Mouse (Mus musculus): ENCODE results near the gene Gm21985. TPM values are rescaled to one million over a fixed set of nuclear protein-coding genes. Genes with fewer than 3 reads are reported as not detected.
"Not testable (repeated sequence)": the region's sequence is repeated elsewhere in the genome, so short reads cannot be mapped to it uniquely, and the experiment has no call there.

The Gm21985 gene
- polyA plus RNA-seq, 1 experiment from 2014 or later, result not detected

GRCm38 (mm10) chr2:112430403-112430802 is 164.3 kb downstream of the Gm21985 start:
- no peak overlapping the region for H3K4me2 ChIP-seq
- 57% methylated on average over 5 of the region's 5 CpGs for WGBS

DNA sequence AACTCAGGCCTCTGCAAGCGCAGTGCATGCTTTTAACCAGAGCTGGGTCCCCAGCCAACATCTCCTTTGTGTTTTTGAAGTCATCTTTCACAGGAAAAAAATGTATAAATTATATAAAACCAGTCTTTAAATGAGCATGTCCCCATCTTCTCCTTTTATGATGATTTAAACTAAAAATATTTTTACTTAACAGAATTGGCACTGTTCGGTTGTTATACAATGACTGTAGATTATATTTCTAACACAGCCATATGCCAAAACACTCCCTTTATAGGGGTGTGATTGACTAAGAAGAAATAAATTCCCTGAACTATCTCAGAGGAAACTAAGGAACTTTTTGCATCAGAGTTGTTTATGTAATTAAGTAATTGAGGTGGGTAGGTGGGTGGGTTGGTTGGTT is 166.4 kb downstream of the Gm21985 start:
- Histone ChIP-seq H3K4me1 (no peaks in the 10 kb centered on the region), H3K4me2 (no peak overlapping the region), H3K4me3 (no peak overlapping the region), H3K27me3 (no peaks in the 10 kb centered on the region), H3K27ac (no peak overlapping the region), H3K36me3 (no peaks in the 10 kb centered on the region), H3K9me3 (no peaks in the 10 kb centered on the region), H3K9ac (no peak overlapping the region)
- 92% methylated on average over 2 of the region's 2 CpGs for WGBS
- no peak for ATAC-seq (ENCODE audit: insufficient number of reproducible peaks, low FRiP score, low TSS enrichment, low read depth)

More at GRCm38 (mm10) chr2:112430403-112430802, 164.3 kb downstream of the Gm21985 start:
- H3K9me3 ChIP-seq, result no peaks in the 10 kb centered on the region
- H3K36me3 ChIP-seq, result no peaks in the 10 kb centered on the region
- H3K4me1 ChIP-seq, result no peaks in the 10 kb centered on the region
- no peak overlapping the region for H3K4me3 ChIP-seq
- no peak for ATAC-seq (ENCODE audit: insufficient number of reproducible peaks, low FRiP score, low TSS enrichment, low read depth)
- H3K27ac ChIP-seq, result no peak overlapping the region
- no peaks in the 10 kb centered on the region for H3K27me3 ChIP-seq
- H3K9ac ChIP-seq, result no peak overlapping the region

DNA sequence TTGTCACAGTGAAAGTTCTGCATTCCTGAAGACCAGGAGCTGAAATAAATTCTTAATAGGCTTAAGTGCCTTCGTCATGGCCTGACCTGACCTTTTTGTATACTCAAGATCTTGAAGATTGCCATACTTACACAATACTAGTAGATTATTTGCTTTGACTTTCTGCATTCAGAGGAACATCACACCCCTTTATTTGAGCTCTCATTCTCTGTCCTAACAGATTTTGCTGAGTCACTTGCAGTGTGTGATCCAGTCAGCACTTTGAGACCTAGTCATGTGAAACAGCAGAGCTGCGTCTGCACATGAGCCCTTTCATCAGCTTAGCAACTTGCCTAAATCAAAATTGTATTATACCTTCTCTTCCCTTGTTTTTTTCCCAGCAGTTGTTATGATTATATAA is 167.2 kb downstream of the Gm21985 start:
- Histone ChIP-seq H3K27me3 (no peaks in the 10 kb centered on the region), H3K4me3 (no peak overlapping the region), H3K36me3 (no peaks in the 10 kb centered on the region), H3K4me1 (no peaks in the 10 kb centered on the region), H3K9ac (no peak overlapping the region), H3K4me2 (no peak overlapping the region), H3K9me3 (no peaks in the 10 kb centered on the region), H3K27ac (no peak overlapping the region)
- 67% methylated on average over 2 of the region's 2 CpGs for WGBS
- no peak for ATAC-seq (ENCODE audit: insufficient number of reproducible peaks, low FRiP score, low TSS enrichment, low read depth)

DNA sequence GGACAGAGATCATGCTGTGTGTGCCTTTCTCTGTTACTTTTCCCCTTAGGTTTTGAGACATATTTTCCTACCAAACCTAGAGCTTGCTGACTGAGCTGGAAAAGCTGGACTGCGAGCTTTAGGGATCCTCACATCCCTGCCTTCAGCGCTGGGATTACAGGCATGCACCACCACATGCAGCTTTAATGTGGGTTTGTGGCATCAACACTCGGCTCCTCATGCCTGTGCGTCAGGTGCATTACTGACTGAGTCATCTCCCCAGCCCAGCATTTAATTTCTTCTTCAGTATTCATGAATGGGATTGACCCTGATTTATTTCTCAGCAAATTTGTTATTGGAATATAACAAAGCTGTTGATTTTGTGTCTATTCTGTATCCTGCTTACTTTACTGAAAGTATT is 170.2 kb downstream of the Gm21985 start:
- H3K4me2 ChIP-seq, result no peak overlapping the region
- no peak overlapping the region for H3K9ac ChIP-seq
- no peaks in the 10 kb centered on the region for H3K36me3 ChIP-seq
- no peaks in the 10 kb centered on the region for H3K4me1 ChIP-seq
- no peak for ATAC-seq (ENCODE audit: insufficient number of reproducible peaks, low FRiP score, low TSS enrichment, low read depth)
- H3K27me3 ChIP-seq, result no peaks in the 10 kb centered on the region
- no peaks in the 10 kb centered on the region for H3K9me3 ChIP-seq
- H3K27ac ChIP-seq, result no peak overlapping the region
- no peak overlapping the region for H3K4me3 ChIP-seq
- WGBS, result 71% methylated on average over 4 of the region's 4 CpGs

DNA sequence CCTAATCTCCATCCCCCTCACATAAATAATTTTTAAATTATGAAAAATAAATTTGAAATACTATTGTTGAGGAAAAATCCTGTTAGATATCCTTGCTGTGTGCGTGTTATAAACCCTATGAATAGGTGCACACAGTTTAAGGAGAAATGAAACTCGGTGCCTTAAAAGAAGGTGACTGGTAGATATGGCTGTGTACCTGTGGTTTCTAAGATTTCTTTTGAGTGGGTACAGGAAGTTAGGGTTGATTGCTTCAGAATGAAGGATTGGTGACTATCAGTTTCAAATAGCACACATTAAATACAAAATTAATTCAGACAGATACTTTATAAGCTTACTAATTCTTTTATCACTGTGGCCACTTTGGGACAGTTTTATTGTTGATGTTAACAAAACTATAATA is 171.5 kb downstream of the Gm21985 start:
- Histone ChIP-seq H3K36me3 (no peaks in the 10 kb centered on the region), H3K9ac (no peak overlapping the region), H3K4me1 (no peaks in the 10 kb centered on the region), H3K4me2 (no peak overlapping the region), H3K27me3 (no peaks in the 10 kb centered on the region), H3K4me3 (no peak overlapping the region), H3K9me3 (no peaks in the 10 kb centered on the region), H3K27ac (no peak overlapping the region)
- 83% methylated on average over 2 of the region's 2 CpGs for WGBS
- ATAC-seq (ENCODE audit: insufficient number of reproducible peaks, low FRiP score, low TSS enrichment, low read depth), result no peak

DNA sequence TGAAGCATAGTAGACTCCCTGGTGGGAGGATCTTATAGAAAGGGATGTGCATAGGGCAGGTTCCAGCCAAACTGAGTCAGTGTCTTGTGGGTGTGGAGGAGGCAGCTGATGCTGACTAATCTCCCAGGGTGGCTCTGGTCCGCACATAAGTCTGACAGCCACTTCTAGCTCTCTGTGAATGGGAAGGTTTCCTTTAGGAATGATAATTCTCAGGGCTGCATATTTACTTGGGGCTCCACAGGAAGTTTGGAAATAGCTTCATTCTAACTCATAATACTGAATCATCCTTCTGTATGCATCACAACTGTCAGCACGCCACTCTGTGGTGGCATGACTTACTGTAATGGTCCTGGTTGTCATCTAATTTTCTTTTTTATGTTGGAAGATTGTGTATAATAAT is 177.4 kb downstream of the Gm21985 start:
- ATAC-seq (ENCODE audit: insufficient number of reproducible peaks, low FRiP score, low TSS enrichment, low read depth), result no peak
- 60% methylated on average over 2 of the region's 2 CpGs for WGBS

GRCm38 (mm10) chr2:112445511-112445910 is 179.4 kb downstream of the Gm21985 start:
- H3K4me3 ChIP-seq, result no peak overlapping the region
- ATAC-seq (ENCODE audit: insufficient number of reproducible peaks, low FRiP score, low TSS enrichment, low read depth), result no peak
- H3K9ac ChIP-seq, result no peak overlapping the region
- H3K27me3 ChIP-seq, result no peaks in the 10 kb centered on the region
- no peak overlapping the region for H3K4me2 ChIP-seq
- H3K27ac ChIP-seq, result no peak overlapping the region
- H3K9me3 ChIP-seq, result no peaks in the 10 kb centered on the region
- no peaks in the 10 kb centered on the region for H3K4me1 ChIP-seq
- no peaks in the 10 kb centered on the region for H3K36me3 ChIP-seq

More for the DNA sequence above, 177.4 kb downstream of the Gm21985 start:
- H3K9me3 ChIP-seq, result no peaks in the 10 kb centered on the region
- H3K27me3 ChIP-seq, result no peaks in the 10 kb centered on the region
- H3K9ac ChIP-seq, result no peak overlapping the region
- H3K36me3 ChIP-seq, result no peaks in the 10 kb centered on the region
- no peak overlapping the region for H3K4me2 ChIP-seq
- H3K4me1 ChIP-seq, result no peaks in the 10 kb centered on the region
- no peak overlapping the region for H3K27ac ChIP-seq
- H3K4me3 ChIP-seq, result no peak overlapping the region

- 72% methylated on average over 4 of the region's 4 CpGs for WGBS
- not testable (repeated sequence) for H3K4me2 ChIP-seq
Observed at GRCm38 (mm10) chr2:112448046-112448445, 181.9 kb downstream of the Gm21985 start.

GRCm38 (mm10) chr2:112448510-112449059 is 182.5 kb downstream of the Gm21985 start:
- H3K36me3 ChIP-seq, result no peaks in the 10 kb centered on the region
- no peak overlapping the region for H3K9ac ChIP-seq
- H3K27me3 ChIP-seq, result no peaks in the 10 kb centered on the region
- no peak for ATAC-seq (ENCODE audit: insufficient number of reproducible peaks, low FRiP score, low TSS enrichment, low read depth)
- no peak overlapping the region for H3K4me2 ChIP-seq
- no peaks in the 10 kb centered on the region for H3K9me3 ChIP-seq
- no peak overlapping the region for H3K4me3 ChIP-seq
- H3K27ac ChIP-seq, result no peak overlapping the region
- H3K4me1 ChIP-seq, result no peaks in the 10 kb centered on the region

More at GRCm38 (mm10) chr2:112448046-112448445, 181.9 kb downstream of the Gm21985 start:
- not testable (repeated sequence) for H3K27ac ChIP-seq; ATAC-seq (ENCODE audit: insufficient number of reproducible peaks, low FRiP score, low TSS enrichment, low read depth); H3K9me3 ChIP-seq; H3K27me3 ChIP-seq; H3K4me1 ChIP-seq; H3K9ac ChIP-seq; H3K4me3 ChIP-seq; H3K36me3 ChIP-seq

DNA sequence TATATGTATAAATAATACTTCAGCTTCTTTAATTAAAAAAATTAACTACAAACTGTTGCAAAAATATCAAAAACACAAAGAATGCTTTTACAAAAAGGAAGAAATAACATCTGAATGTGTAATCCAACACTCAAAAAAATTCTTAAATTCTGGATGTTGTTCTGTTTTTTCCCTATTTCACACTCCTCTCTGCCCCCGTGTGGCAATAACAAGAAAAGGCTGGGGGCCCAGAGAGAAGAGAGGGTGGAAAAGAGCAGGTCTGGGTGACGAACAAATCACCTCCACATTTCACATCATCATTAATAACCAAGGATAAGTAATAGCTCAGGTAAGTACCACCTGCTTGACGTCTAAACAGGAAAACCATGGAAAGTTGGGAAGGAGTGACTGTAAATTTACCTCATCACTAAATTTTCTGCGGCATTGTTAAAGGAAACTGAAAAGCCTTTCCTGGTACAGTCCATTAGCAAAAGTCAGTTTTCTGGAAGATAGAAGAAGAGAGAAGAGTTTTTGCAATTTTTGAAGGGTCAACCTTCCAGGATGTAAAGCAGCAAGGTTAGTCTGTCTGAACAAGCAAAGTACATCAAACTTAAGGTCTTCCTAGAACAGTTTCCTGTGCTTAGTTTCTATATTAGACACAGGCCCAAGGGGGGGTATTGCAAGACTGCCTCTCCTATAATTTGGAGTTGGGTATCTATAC is 183.6 kb downstream of the Gm21985 start:
- H3K9ac ChIP-seq, result no peak overlapping the region
- H3K4me3 ChIP-seq, result no peak overlapping the region
- no peaks in the 10 kb centered on the region for H3K36me3 ChIP-seq
- H3K27me3 ChIP-seq, result no peaks in the 10 kb centered on the region
- WGBS, result 32% methylated on average over 4 of the region's 4 CpGs
- H3K4me2 ChIP-seq, result no peak overlapping the region
- no peak for ATAC-seq (ENCODE audit: insufficient number of reproducible peaks, low FRiP score, low TSS enrichment, low read depth)
- H3K4me1 ChIP-seq, result peaks cover 3% of the 10 kb centered on the region; the same call in 1 of the 2 replicates
- no peak overlapping the region for H3K27ac ChIP-seq
- no peaks in the 10 kb centered on the region for H3K9me3 ChIP-seq

- not testable (repeated sequence) for H3K27me3 ChIP-seq; H3K4me3 ChIP-seq; H3K27ac ChIP-seq; H3K9ac ChIP-seq; H3K9me3 ChIP-seq; H3K4me2 ChIP-seq; H3K36me3 ChIP-seq; H3K4me1 ChIP-seq; ATAC-seq (ENCODE audit: insufficient number of reproducible peaks, low FRiP score, low TSS enrichment, low read depth)
Observed at GRCm38 (mm10) chr2:112452513-112452912, 186.4 kb downstream of the Gm21985 start.

DNA sequence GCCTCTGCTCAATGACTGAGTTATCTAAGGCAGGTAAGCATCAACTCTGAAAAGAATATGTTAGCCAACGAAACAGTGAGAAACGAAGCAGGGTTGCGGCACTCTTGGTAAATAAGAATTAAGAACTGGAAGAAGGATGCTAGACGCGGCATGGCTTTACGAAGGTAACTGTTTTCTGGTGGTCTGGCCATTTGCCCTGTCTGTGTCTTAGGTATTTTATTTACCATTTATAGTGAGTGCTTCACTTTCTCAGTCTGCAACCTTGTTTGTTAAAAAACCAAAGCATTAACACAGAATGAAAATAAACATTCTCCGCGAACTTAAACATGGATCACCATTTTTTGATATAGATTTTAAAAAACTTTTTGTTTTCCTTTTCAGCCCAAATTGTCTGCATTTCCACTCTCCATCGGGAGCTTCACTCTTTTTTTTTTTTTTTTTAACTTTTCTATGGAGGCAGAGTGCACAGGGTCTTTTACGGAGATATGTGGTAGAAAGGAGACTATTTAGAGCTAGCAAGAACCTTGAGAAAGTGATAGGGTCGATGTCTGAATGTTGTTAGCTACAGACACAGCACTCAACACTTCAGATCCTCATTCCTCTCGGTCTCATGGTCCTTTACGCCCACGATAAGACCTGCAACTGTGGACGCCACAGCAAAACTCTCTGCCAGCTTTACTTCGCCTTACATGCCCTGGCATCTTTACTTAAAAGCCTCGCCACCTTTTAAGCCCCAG is 188.2 kb downstream of the Gm21985 start:
- Histone ChIP-seq H3K36me3 (0 out of 2 replicates have a peak, but pooled peaks cover 2% of the 10 kb centered on the region), H3K4me1 (peaks cover 3% of the 10 kb centered on the region; the same call in 1 of the 2 replicates), H3K4me2 (peak overlapping the region; percentile 56), H3K27ac (peak overlapping the region; percentile 84), H3K9me3 (no peaks in the 10 kb centered on the region), H3K27me3 (no peaks in the 10 kb centered on the region), H3K9ac (peak overlapping the region; percentile 93), H3K4me3 (peak overlapping the region; percentile 73)
- ATAC-seq (ENCODE audit: insufficient number of reproducible peaks, low FRiP score, low TSS enrichment, low read depth), result peak; percentile 21; the same call in 1 of the 2 replicates
- 29% methylated on average over 17 of the region's 17 CpGs for WGBS

Data from limb, embryonic 15.5 days (tissue).